Mouse (Mus musculus): ENCODE measurements around the gene Srsf9. TPM values are rescaled to one million over a fixed set of nuclear protein-coding genes. Genes with fewer than 3 reads are reported as not detected.
"Not testable (repeated sequence)": the region's sequence is repeated elsewhere in the genome, so short reads cannot be mapped to it uniquely, and the experiment has no call there.

The Srsf9 gene
- polyA plus RNA-seq, 1 experiment from 2014 or later, result 264 TPM

DNA sequence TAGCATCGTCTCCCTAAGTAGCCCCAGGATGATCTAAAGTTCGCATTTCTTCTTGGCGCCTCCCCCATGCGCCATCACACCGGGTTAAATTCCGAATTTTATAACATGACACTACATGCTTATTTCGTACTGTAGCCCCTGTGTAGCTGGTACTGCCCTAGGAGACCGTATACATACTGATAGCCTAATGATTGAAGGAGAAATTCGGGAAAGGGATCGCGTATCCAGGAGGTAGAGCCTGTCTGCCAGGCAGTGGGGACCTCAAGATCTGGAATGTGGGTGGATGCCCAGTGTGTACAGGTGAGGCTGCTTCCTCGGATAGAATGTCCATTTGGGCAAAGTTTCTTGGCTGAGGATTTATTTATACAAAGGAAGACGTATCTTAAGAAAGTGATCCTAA is 25.4 kb upstream of the Srsf9 start:
- peak overlapping the region; percentile 88 for H3K27ac ChIP-seq (replicated peaks)
- H3K9ac ChIP-seq, result peak overlapping the region; percentile 31
- no peak for ATAC-seq (ENCODE audit: insufficient number of reproducible peaks, low FRiP score, low TSS enrichment, low read depth)
- 19% methylated on average over 13 of the region's 13 CpGs for WGBS
- H3K4me3 ChIP-seq (replicated peaks), result peak overlapping the region; percentile 93
- peaks cover 31% of the 10 kb centered on the region for H3K4me1 ChIP-seq
- peaks cover 23% of the 10 kb centered on the region for H3K36me3 ChIP-seq
- no peaks in the 10 kb centered on the region for H3K27me3 ChIP-seq
- no peaks in the 10 kb centered on the region for H3K9me3 ChIP-seq (replicated peaks)
- H3K4me2 ChIP-seq (replicated peaks), result peak overlapping the region; percentile 79

DNA sequence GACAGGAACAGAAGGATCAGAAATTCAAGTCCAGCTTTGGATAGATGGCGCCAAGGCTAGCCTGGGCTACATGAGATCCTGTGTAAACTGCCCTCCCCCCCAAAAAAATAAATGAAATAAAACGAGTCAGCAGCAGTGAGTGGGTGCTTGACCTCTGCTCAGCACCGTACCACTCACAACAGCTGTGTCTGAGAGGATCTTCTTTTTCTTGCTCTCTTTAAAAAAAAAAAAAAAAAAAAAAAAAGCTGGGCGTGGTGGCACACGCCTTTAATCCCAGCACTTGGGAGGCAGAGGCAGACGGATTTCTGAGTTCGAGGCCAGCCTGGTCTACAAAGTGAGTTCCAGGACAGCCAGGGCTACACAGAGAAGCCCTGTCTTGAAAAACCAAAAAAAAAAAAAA is 24.8 kb upstream of the Srsf9 start:
- peak overlapping the region; percentile 88; the same call in 1 of the 2 replicates for H3K27ac ChIP-seq (replicated peaks)
- not testable (repeated sequence) for ATAC-seq (ENCODE audit: insufficient number of reproducible peaks, low FRiP score, low TSS enrichment, low read depth); H3K9me3 ChIP-seq (replicated peaks); H3K4me3 ChIP-seq (replicated peaks); H3K9ac ChIP-seq; H3K27me3 ChIP-seq
- peaks cover 18% of the 10 kb centered on the region for H3K36me3 ChIP-seq
- peaks cover 29% of the 10 kb centered on the region for H3K4me1 ChIP-seq
- 77% methylated on average over 7 of the region's 7 CpGs for WGBS
- peak overlapping the region; percentile 79; the same call in 1 of the 2 replicates for H3K4me2 ChIP-seq (replicated peaks)

DNA sequence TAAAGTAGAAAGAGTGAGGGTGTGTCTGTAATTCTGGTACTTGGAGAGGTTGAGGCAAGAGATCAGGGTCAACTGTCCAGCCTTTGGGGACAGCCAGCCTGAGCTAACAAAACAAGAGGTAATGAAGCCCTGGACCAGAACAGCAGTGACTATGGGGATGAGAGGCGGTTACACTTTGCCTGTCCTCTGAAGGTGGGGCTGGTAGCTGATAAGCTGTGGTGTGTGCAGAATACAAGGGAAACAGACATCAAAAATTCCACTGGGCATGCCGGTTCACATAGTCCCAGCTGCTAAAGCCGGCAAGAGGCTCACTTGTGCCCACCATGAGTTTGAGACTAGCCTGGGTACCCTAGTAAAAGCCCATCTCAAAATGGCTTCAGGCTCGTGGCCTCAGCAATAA is 14.6 kb upstream of the Srsf9 start:
- WGBS, result 70% methylated on average over 4 of the region's 4 CpGs
- no peak for ATAC-seq (ENCODE audit: insufficient number of reproducible peaks, low FRiP score, low TSS enrichment, low read depth)
- peak overlapping the region; percentile 31; the same call in 1 of the 2 replicates for H3K27ac ChIP-seq (replicated peaks)

DNA sequence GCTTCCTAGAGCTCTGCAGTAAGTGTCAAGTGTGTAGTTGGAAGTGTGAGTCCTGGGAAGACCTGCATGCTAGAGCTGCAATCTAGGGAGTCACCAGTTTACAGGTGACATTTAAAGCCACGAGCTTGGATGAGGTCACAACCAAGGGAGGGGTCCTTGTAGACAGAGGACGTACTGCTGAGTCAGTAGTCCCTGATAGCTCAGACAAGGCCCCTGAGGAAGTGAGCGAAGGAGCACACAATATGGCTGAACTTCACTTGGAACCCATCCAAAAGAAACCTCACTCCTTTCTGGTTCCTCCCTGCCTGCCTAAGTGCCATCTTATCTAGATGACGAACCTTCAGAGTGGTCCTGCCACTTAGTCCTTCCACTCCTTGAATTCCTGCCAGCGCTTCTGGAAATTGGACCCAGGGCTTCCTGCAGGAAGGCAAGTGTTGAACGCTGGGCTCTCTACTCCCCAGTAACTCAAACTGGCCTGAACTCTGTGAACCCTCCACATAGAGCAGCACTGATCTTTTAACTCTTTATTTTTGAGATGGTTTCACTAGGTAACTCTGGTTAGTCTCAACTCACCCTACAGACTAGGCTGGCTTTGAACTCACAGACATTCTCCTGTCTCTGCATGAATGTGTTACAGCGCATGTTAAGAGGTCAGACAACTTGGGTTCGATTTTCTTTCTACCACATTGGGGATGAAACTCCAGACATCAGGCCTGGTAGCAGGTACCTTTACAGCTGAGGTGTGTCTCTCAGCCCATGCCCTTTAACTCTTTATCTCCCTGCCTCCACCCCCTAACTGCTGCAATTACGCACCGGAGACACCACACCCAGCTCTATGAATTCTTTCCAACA is 13.9 kb upstream of the Srsf9 start:
- H3K27ac ChIP-seq (replicated peaks), result peak overlapping the region; percentile 31
- H3K4me1 ChIP-seq, result peaks cover 32% of the 10 kb centered on the region
- H3K4me3 ChIP-seq (replicated peaks), result no peak overlapping the region
- WGBS, result 60% methylated on average over 10 of the region's 10 CpGs
- H3K27me3 ChIP-seq, result no peaks in the 10 kb centered on the region
- H3K36me3 ChIP-seq, result no peaks in the 10 kb centered on the region
- no peak overlapping the region for H3K9ac ChIP-seq
- no peak; the same call in 1 of the 2 replicates for ATAC-seq (ENCODE audit: insufficient number of reproducible peaks, low FRiP score, low TSS enrichment, low read depth)
- no peaks in the 10 kb centered on the region for H3K9me3 ChIP-seq (replicated peaks)
- no peak overlapping the region for H3K4me2 ChIP-seq (replicated peaks)

More for the DNA sequence above, 14.6 kb upstream of the Srsf9 start:
- no peak overlapping the region for H3K4me3 ChIP-seq (replicated peaks)
- no peaks in the 10 kb centered on the region for H3K27me3 ChIP-seq
- no peak overlapping the region for H3K9ac ChIP-seq
- no peak overlapping the region for H3K4me2 ChIP-seq (replicated peaks)
- H3K36me3 ChIP-seq, result no peaks in the 10 kb centered on the region
- no peaks in the 10 kb centered on the region for H3K9me3 ChIP-seq (replicated peaks)
- H3K4me1 ChIP-seq, result peaks cover 25% of the 10 kb centered on the region

DNA sequence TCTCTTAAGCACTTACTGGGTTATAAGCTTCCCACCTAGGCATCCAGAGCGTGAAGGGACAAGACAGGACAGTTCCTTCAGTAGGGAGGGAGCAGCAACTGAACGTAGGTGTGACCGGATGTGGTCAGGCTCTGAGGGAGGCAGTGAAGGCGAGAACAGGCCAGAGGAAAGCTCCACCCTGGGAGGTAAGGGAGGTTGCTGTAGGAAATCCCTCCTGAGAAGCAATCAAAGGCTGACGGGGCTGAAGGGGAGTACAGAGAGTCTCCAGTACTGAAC is 13.4 kb upstream of the Srsf9 start:
- Histone ChIP-seq H3K4me3 (replicated peaks) (no peak overlapping the region), H3K27ac (replicated peaks) (peak overlapping the region; percentile 31; the same call in 1 of the 2 replicates), H3K9me3 (replicated peaks) (no peaks in the 10 kb centered on the region), H3K27me3 (no peaks in the 10 kb centered on the region), H3K4me2 (replicated peaks) (no peak overlapping the region), H3K4me1 (peaks cover 38% of the 10 kb centered on the region), H3K36me3 (no peaks in the 10 kb centered on the region), H3K9ac (no peak overlapping the region)
- ATAC-seq (ENCODE audit: insufficient number of reproducible peaks, low FRiP score, low TSS enrichment, low read depth), result no peak
- WGBS, result 31% methylated on average over 5 of the region's 5 CpGs

DNA sequence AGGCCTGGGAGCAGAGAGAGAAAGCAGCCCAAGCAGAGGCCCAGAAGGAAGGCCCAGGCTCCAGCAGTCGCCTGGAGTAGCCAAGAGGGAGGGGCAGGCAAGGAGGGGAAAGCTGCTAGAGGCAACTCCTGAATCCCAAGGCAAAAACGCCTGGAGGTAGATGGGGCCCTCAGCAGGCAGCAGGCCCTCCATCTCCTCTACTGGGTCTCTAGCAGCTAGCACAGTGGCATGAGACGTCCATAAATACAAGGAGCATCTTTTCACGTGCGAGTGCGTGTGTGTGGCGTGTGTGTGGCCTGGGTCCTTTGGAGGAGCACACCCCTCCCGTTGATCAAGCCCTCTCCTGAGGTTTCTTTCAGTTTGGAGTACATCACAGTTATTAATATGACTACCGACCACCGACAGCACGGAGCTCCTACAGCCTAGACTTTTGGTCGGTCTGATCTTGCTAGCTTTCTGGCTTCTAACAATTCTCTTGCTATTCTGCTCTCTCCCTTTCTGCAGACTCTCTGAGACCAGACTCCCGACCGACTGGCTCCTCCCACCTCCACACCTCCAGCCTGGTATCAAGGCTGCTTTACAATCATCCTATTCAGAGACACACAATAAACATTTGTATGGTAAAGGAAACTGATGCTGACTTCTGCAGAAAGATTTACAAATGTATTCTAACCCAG is 9.9 kb upstream of the Srsf9 start:
- Histone ChIP-seq H3K9ac (no peak overlapping the region), H3K27ac (replicated peaks) (peak overlapping the region; percentile 85), H3K4me3 (replicated peaks) (peak overlapping the region; percentile 7; the same call in 1 of the 2 replicates), H3K9me3 (replicated peaks) (no peaks in the 10 kb centered on the region), H3K4me1 (peaks cover 51% of the 10 kb centered on the region), H3K27me3 (no peaks in the 10 kb centered on the region), H3K36me3 (no peaks in the 10 kb centered on the region), H3K4me2 (replicated peaks) (peak overlapping the region; percentile 34)
- ATAC-seq (ENCODE audit: insufficient number of reproducible peaks, low FRiP score, low TSS enrichment, low read depth), result no peak
- WGBS, result 7% methylated on average over 14 of the region's 14 CpGs

DNA sequence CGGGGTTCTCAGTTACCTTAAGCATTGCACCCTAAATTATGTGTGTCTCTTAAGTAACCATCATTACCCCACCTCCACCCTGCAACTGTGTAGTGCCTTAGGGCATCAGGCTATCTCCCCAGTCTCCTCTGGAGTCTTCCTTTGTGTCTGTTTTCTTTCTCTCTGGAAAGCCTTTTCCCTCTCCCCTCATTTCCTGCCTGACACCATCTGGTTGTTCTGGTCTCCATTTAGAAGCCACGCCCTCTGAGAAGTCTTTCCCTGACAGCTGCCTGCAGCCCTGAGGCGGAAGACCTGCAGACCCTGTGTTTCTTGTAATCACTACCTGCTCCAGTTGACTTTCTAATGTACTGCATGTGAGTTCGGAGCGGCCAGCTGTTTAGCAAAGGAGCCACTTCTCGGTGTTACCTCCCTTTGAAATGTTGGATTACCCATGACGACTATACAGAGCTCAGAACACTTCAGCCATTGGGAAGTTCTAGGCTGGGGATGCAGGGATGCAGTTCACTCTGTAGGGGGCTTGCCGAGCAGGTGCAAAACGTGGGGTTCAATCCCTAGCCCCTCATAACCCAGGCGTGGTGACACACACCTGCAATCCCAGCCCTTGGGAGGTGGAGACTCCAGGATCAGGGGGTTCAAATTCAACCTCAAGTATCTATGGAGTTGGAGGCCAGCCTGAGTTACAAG is 9.2 kb upstream of the Srsf9 start:
- Histone ChIP-seq H3K36me3 (no peaks in the 10 kb centered on the region), H3K27me3 (no peaks in the 10 kb centered on the region), H3K4me2 (replicated peaks) (peak overlapping the region; percentile 34), H3K9ac (no peak overlapping the region), H3K4me1 (peaks cover 50% of the 10 kb centered on the region), H3K9me3 (replicated peaks) (no peaks in the 10 kb centered on the region), H3K27ac (replicated peaks) (peak overlapping the region; percentile 85), H3K4me3 (replicated peaks) (peak overlapping the region; percentile 7; the same call in 1 of the 2 replicates)
- WGBS, result 5% methylated on average over 10 of the region's 10 CpGs
- peak; percentile 45; the same call in 1 of the 2 replicates for ATAC-seq (ENCODE audit: insufficient number of reproducible peaks, low FRiP score, low TSS enrichment, low read depth)

DNA sequence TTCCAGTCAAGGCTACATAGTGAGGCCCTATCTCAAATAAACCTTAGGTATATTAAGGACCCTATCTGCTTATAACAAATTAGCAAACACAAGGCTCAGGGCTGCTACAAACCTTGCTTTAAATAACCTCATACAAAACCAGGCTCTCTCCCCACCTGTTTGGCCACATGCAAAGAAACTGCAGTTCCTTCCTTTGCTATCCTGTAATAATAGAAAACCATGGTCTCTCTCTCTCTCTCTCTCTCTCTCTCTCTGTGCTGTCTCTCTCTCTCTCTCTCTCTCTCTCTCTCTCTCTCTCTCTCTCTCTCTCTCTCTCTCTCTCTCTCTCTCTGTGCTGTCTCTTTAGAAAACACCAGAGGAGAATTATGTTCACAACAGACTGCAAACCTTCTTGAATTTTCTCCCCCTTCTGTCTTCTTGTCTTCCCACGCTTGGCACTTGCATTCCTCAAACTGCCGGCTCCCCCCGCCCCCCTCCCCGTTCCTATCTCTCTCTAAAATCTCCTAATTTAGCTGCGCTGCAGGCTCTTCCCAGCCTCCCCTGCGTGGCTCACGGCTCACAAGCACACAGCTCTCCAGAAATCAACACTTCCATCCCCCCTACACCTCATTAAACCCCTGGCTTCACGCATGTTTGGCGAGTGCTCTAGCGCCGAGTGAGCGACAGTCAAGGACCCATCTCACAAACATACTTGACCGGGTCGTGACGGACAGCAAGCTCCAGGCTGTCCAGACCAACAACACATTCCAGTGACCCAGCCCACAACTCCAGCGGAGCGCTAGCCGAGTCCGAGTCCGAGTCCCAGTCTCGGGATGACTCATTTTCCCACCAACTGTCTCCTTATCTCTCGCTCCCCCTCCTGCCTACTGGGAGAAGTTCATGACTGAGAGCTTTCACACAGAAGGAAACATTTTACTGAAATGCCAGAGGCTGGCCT is 7.7 kb upstream of the Srsf9 start:
- no peaks in the 10 kb centered on the region for H3K27me3 ChIP-seq
- peaks cover 37% of the 10 kb centered on the region for H3K4me1 ChIP-seq
- H3K9ac ChIP-seq, result peak overlapping the region; percentile 6; the same call in 1 of the 2 replicates
- H3K4me3 ChIP-seq (replicated peaks), result peak overlapping the region; percentile 44
- no peaks in the 10 kb centered on the region for H3K9me3 ChIP-seq (replicated peaks)
- peak; percentile 78 for ATAC-seq (ENCODE audit: insufficient number of reproducible peaks, low FRiP score, low TSS enrichment, low read depth)
- no peaks in the 10 kb centered on the region for H3K36me3 ChIP-seq
- peak overlapping the region; percentile 79 for H3K4me2 ChIP-seq (replicated peaks)
- peak overlapping the region; percentile 91 for H3K27ac ChIP-seq (replicated peaks)
- 1% methylated on average over 22 of the region's 22 CpGs for WGBS

DNA sequence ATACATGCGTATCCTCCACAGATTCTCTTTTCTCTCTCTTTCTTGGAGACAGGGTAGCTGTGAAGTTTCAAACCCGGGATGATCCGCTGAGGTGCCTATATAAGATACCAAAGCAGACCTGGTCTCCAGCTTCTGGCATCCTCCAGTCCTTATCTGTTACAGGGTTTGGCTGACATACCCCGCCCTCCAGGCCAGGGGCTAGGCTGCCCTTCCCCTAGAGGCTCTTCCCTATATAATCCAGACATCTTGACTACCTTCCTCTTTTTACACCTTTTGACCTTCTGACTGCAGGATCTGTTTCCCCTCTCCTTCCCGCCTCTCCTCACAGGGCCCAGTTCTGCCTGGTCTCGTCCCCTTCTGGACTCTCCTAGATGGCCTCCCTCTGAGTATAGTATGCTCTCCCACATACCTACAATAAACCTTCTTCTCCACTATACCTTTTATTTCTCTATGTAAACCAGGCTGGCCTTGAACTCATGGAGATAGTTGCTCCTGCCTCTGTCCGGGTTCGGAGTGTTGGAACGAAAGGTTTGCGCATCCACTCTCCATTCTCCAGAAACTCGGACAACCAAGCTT is 633 bp upstream of the Srsf9 start:
- no peak for ATAC-seq (ENCODE audit: insufficient number of reproducible peaks, low FRiP score, low TSS enrichment, low read depth)
- peaks cover 16% of the 10 kb centered on the region for H3K36me3 ChIP-seq
- peak overlapping the region; percentile 86 for H3K9ac ChIP-seq
- peaks cover 30% of the 10 kb centered on the region for H3K4me1 ChIP-seq
- H3K27ac ChIP-seq (replicated peaks), result peak overlapping the region; percentile 86
- WGBS, result 25% methylated on average over 11 of the region's 11 CpGs
- H3K9me3 ChIP-seq (replicated peaks), result no peaks in the 10 kb centered on the region
- H3K4me2 ChIP-seq (replicated peaks), result peak overlapping the region; percentile 68
- H3K4me3 ChIP-seq (replicated peaks), result peak overlapping the region; percentile 95
- H3K27me3 ChIP-seq, result no peaks in the 10 kb centered on the region

All from embryonic facial prominence, embryonic 15.5 days (tissue).